Comparison of ENCODE assay signal across 13 mouse cellular contexts in genomic region chr7:44861429-44861816, GRCm38 (mm10). TPM values are rescaled to one million over a fixed set of nuclear protein-coding genes. Genes with fewer than 3 reads are reported as not detected.
DNase-seq lines count a peak whose midpoint lies in the region; ATAC-seq and TF ChIP-seq lines count a peak whose summit lies in the region.
"Had no signal": no experiment of that assay in that cellular context is flagged by ENCODE, and none has a peak within 500 bp of the region (broad histone marks: within the 10 kb centered on the region; RNA-seq: fewer than 3 reads in every experiment).

No protein-coding gene starts in this region.

- peaks cover 35% of the 10 kb centered on the region for H3K36me3 ChIP-seq in heart, embryonic 15.5 days
- H3K36me3 ChIP-seq in midbrain, embryonic 10.5 days = peaks cover 70% of the 10 kb centered on the region
- H3K36me3 ChIP-seq in midbrain, postnatal 0 days (ENCODE audit: insufficient read depth, low read length) = peaks cover 37% of the 10 kb centered on the region
- peaks cover 56% of the 10 kb centered on the region for H3K36me3 ChIP-seq in embryonic facial prominence, embryonic 13.5 days
- H3K36me3 ChIP-seq in stomach, embryonic 15.5 days = peaks cover 38% of the 10 kb centered on the region

- DNase-seq in heart, adult 8-10 months (ENCODE audit: low spot score) = no peak
- DNase-seq in midbrain, embryonic 10.5 days (ENCODE audit: low spot score) = no peak
- no peak for DNase-seq in midbrain, postnatal 0 days (ENCODE audit: low spot score)
- no peak for DNase-seq in yolk sac, embryonic 10.5 days (ENCODE audit: low spot score)
- DNase-seq: gastrocnemius, postnatal 25 days; heart, postnatal 4 days; kidney, postnatal 10 days; liver, postnatal 0 days; spleen, adult 18-20 months; thymus, postnatal 14 days had no signal

- H3K9ac ChIP-seq in heart, embryonic 15.5 days = no peak overlapping the region
- H3K9ac ChIP-seq in midbrain, postnatal 0 days (replicated peaks; ENCODE audit: low read length, poor library complexity, severe bottlenecking) = no peak overlapping the region
- H3K9ac ChIP-seq in embryonic facial prominence, embryonic 13.5 days = no peak overlapping the region; the same call in 1 of the 2 replicates
- H3K9ac ChIP-seq in stomach, embryonic 15.5 days = no peak overlapping the region
- H3K9ac ChIP-seq: liver, postnatal 0 days had no signal

- H3K9me3 ChIP-seq in heart, embryonic 15.5 days (replicated peaks) = no peaks in the 10 kb centered on the region
- H3K9me3 ChIP-seq in midbrain, embryonic 10.5 days (replicated peaks) = no peaks in the 10 kb centered on the region
- H3K9me3 ChIP-seq in midbrain, postnatal 0 days (ENCODE audit: low read length) = no peaks in the 10 kb centered on the region
- H3K9me3 ChIP-seq in embryonic facial prominence, embryonic 13.5 days = no peaks in the 10 kb centered on the region
- H3K9me3 ChIP-seq in stomach, embryonic 15.5 days = no peaks in the 10 kb centered on the region

- 82% methylated on average over 14 of the region's 14 CpGs for WGBS in heart, embryonic 15.5 days
- 88% methylated on average over 14 of the region's 14 CpGs for WGBS in midbrain, embryonic 10.5 days
- WGBS in midbrain, postnatal 0 days = 73% methylated on average over 14 of the region's 14 CpGs
- WGBS in embryonic facial prominence, embryonic 13.5 days = 79% methylated on average over 14 of the region's 14 CpGs
- 76% methylated on average over 14 of the region's 14 CpGs for WGBS in stomach, embryonic 15.5 days

- H3K27me3 ChIP-seq in heart, embryonic 15.5 days = no peaks in the 10 kb centered on the region
- no peaks in the 10 kb centered on the region for H3K27me3 ChIP-seq in midbrain, embryonic 10.5 days (ENCODE audit: low read depth, poor library complexity, severe bottlenecking)
- no peaks in the 10 kb centered on the region for H3K27me3 ChIP-seq in midbrain, postnatal 0 days (ENCODE audit: insufficient read depth, low read length)
- H3K27me3 ChIP-seq in embryonic facial prominence, embryonic 13.5 days = no peaks in the 10 kb centered on the region
- H3K27me3 ChIP-seq in stomach, embryonic 15.5 days (replicated peaks) = no peaks in the 10 kb centered on the region

- H3K4me1 ChIP-seq in heart, embryonic 15.5 days (replicated peaks) = peaks cover 66% of the 10 kb centered on the region
- H3K4me1 ChIP-seq in midbrain, embryonic 10.5 days = peaks cover 51% of the 10 kb centered on the region
- peaks cover 15% of the 10 kb centered on the region; the same call in 1 of the 2 replicates for H3K4me1 ChIP-seq in midbrain, postnatal 0 days (ENCODE audit: insufficient read depth, low read length)
- H3K4me1 ChIP-seq in embryonic facial prominence, embryonic 13.5 days = peaks cover 40% of the 10 kb centered on the region
- H3K4me1 ChIP-seq in stomach, embryonic 15.5 days = peaks cover 49% of the 10 kb centered on the region

- H3K4me2 ChIP-seq in heart, embryonic 15.5 days = no peak overlapping the region
- H3K4me2 ChIP-seq in midbrain, postnatal 0 days (ENCODE audit: low read depth, low read length, poor library complexity, severe bottlenecking) = no peak overlapping the region
- no peak overlapping the region for H3K4me2 ChIP-seq in embryonic facial prominence, embryonic 13.5 days
- H3K4me2 ChIP-seq in stomach, embryonic 15.5 days = no peak overlapping the region

- no peak for TF ChIP-seq CTCF in midbrain, postnatal 0 days (IDR thresholded peaks at IDR 0.05)

- ATAC-seq in heart, embryonic 15.5 days (replicated peaks; ENCODE audit: insufficient number of reproducible peaks, insufficient read depth, low FRiP score, low read depth) = no peak
- no peak for ATAC-seq in midbrain, postnatal 0 days (ENCODE audit: low FRiP score)
- no peak for ATAC-seq in embryonic facial prominence, embryonic 13.5 days (ENCODE audit: insufficient number of reproducible peaks, insufficient read depth, low FRiP score, low TSS enrichment, low read depth)
- no peak for ATAC-seq in stomach, embryonic 15.5 days (ENCODE audit: insufficient read depth, low FRiP score, low read depth)
- ATAC-seq: liver, postnatal 0 days had no signal

- no peak overlapping the region for H3K4me3 ChIP-seq in heart, embryonic 15.5 days
- H3K4me3 ChIP-seq in midbrain, embryonic 10.5 days = peak overlapping the region; percentile 9; the same call in 1 of the 2 replicates
- no peak overlapping the region for H3K4me3 ChIP-seq in midbrain, postnatal 0 days (ENCODE audit: low read depth, low read length)
- H3K4me3 ChIP-seq in embryonic facial prominence, embryonic 13.5 days = no peak overlapping the region
- no peak overlapping the region for H3K4me3 ChIP-seq in stomach, embryonic 15.5 days (replicated peaks)

- peak overlapping the region; percentile 13; the same call in 1 of the 2 replicates for H3K27ac ChIP-seq in heart, embryonic 15.5 days
- peak overlapping the region; percentile 69; the same call in 1 of the 2 replicates for H3K27ac ChIP-seq in midbrain, embryonic 10.5 days (replicated peaks)
- H3K27ac ChIP-seq in midbrain, postnatal 0 days (ENCODE audit: low read depth, low read length) = no peak overlapping the region
- peak overlapping the region; percentile 51; the same call in 1 of the 2 replicates for H3K27ac ChIP-seq in embryonic facial prominence, embryonic 13.5 days
- H3K27ac ChIP-seq in stomach, embryonic 15.5 days = peak overlapping the region; percentile 61; the same call in 1 of the 2 replicates

RNA-seq across cellular contexts. Expression of gene Pnkp, which starts 4.5 kb away (rescaled TPM):
- 22.4 and 28.7 TPM in 2 replicates for polyA plus RNA-seq in heart, embryonic 15.5 days (2015; fragmentation: Nextera tagmentation; extraction: Ambion mirVana)
- total RNA-seq in heart, adult 8-10 months (2022) = 10 to 100 TPM; 17.8 to 20.6 (median 19.6) TPM
- 38.1 and 38.4 TPM in 2 replicates for polyA plus RNA-seq in midbrain, embryonic 10.5 days (2016; fragmentation: Nextera tagmentation; extraction: Ambion mirVana)
- 29.5 and 32.4 TPM in 2 replicates for total RNA-seq in midbrain, postnatal 0 days (2014; rRNA removed)
- polyA plus RNA-seq in midbrain, postnatal 0 days (2015; fragmentation: Nextera tagmentation; extraction: Ambion mirVana) = 31.2 and 31.5 TPM in 2 replicates
- polyA plus RNA-seq in embryonic facial prominence, embryonic 13.5 days (2015; fragmentation: Nextera tagmentation; extraction: Ambion mirVana) = 30.0 and 30.7 TPM in 2 replicates
- polyA plus RNA-seq in stomach, embryonic 15.5 days (2015; fragmentation: Nextera tagmentation; extraction: Ambion mirVana) = 25.5 and 32.7 TPM in 2 replicates

RNA-seq across cellular contexts. Expression of gene Ptov1, which starts 8.2 kb away (rescaled TPM):
- polyA plus RNA-seq in heart, embryonic 15.5 days (2015; fragmentation: Nextera tagmentation; extraction: Ambion mirVana) = 206 and 273 TPM in 2 replicates
- total RNA-seq in heart, adult 8-10 months (2022) = 100 to 1,000 TPM; 178 to 199 (median 189) TPM
- polyA plus RNA-seq in midbrain, embryonic 10.5 days (2016; fragmentation: Nextera tagmentation; extraction: Ambion mirVana) = 478 and 516 TPM in 2 replicates
- total RNA-seq in midbrain, postnatal 0 days (2014; rRNA removed) = 484 and 500 TPM in 2 replicates
- 430 and 439 TPM in 2 replicates for polyA plus RNA-seq in midbrain, postnatal 0 days (2015; fragmentation: Nextera tagmentation; extraction: Ambion mirVana)
- 469 and 526 TPM in 2 replicates for polyA plus RNA-seq in embryonic facial prominence, embryonic 13.5 days (2015; fragmentation: Nextera tagmentation; extraction: Ambion mirVana)
- 291 and 320 TPM in 2 replicates for polyA plus RNA-seq in stomach, embryonic 15.5 days (2015; fragmentation: Nextera tagmentation; extraction: Ambion mirVana)

RNA-seq across cellular contexts. Expression of gene Tbc1d17, which starts 12.5 kb away (rescaled TPM):
- 53.2 and 63.4 TPM in 2 replicates for polyA plus RNA-seq in heart, embryonic 15.5 days (2015; fragmentation: Nextera tagmentation; extraction: Ambion mirVana)
- 10 to 100 TPM; 40.7 to 59.5 (median 51.5) TPM for total RNA-seq in heart, adult 8-10 months (2022)
- 77.8 and 89.4 TPM in 2 replicates for polyA plus RNA-seq in midbrain, embryonic 10.5 days (2016; fragmentation: Nextera tagmentation; extraction: Ambion mirVana)
- 79.7 and 129 TPM in 2 replicates for total RNA-seq in midbrain, postnatal 0 days (2014; rRNA removed)
- polyA plus RNA-seq in midbrain, postnatal 0 days (2015; fragmentation: Nextera tagmentation; extraction: Ambion mirVana) = 115 and 126 TPM in 2 replicates
- 83.1 and 91.0 TPM in 2 replicates for polyA plus RNA-seq in embryonic facial prominence, embryonic 13.5 days (2015; fragmentation: Nextera tagmentation; extraction: Ambion mirVana)
- polyA plus RNA-seq in stomach, embryonic 15.5 days (2015; fragmentation: Nextera tagmentation; extraction: Ambion mirVana) = 64.5 and 72.0 TPM in 2 replicates

RNA-seq across cellular contexts. Expression of gene Akt1s1, which starts 12.6 kb away (rescaled TPM):
- polyA plus RNA-seq in heart, embryonic 15.5 days (2015; fragmentation: Nextera tagmentation; extraction: Ambion mirVana) = 91.7 and 97.8 TPM in 2 replicates
- total RNA-seq in heart, adult 8-10 months (2022) = 10 to 100 TPM; 64.3 to 76.2 (median 70.5) TPM
- polyA plus RNA-seq in midbrain, embryonic 10.5 days (2016; fragmentation: Nextera tagmentation; extraction: Ambion mirVana) = 89.5 and 98.1 TPM in 2 replicates
- total RNA-seq in midbrain, postnatal 0 days (2014; rRNA removed) = 104 and 120 TPM in 2 replicates
- 89.1 and 91.0 TPM in 2 replicates for polyA plus RNA-seq in midbrain, postnatal 0 days (2015; fragmentation: Nextera tagmentation; extraction: Ambion mirVana)
- 104 and 110 TPM in 2 replicates for polyA plus RNA-seq in embryonic facial prominence, embryonic 13.5 days (2015; fragmentation: Nextera tagmentation; extraction: Ambion mirVana)
- 110 and 112 TPM in 2 replicates for polyA plus RNA-seq in stomach, embryonic 15.5 days (2015; fragmentation: Nextera tagmentation; extraction: Ambion mirVana)

RNA-seq across cellular contexts. Expression of gene Med25, which starts 31.1 kb away (rescaled TPM):
- 72.9 and 93.9 TPM in 2 replicates for polyA plus RNA-seq in heart, embryonic 15.5 days (2015; fragmentation: Nextera tagmentation; extraction: Ambion mirVana)
- 10 to 100 TPM; 79.8 to 88.1 (median 85.0) TPM for total RNA-seq in heart, adult 8-10 months (2022)
- polyA plus RNA-seq in midbrain, embryonic 10.5 days (2016; fragmentation: Nextera tagmentation; extraction: Ambion mirVana) = 213 and 220 TPM in 2 replicates
- 153 and 182 TPM in 2 replicates for total RNA-seq in midbrain, postnatal 0 days (2014; rRNA removed)
- 150 and 154 TPM in 2 replicates for polyA plus RNA-seq in midbrain, postnatal 0 days (2015; fragmentation: Nextera tagmentation; extraction: Ambion mirVana)
- 107 and 111 TPM in 2 replicates for polyA plus RNA-seq in embryonic facial prominence, embryonic 13.5 days (2015; fragmentation: Nextera tagmentation; extraction: Ambion mirVana)
- 88.7 and 91.0 TPM in 2 replicates for polyA plus RNA-seq in stomach, embryonic 15.5 days (2015; fragmentation: Nextera tagmentation; extraction: Ambion mirVana)
